18 mouse cellular contexts compared by ENCODE assay signal in genomic region chr8:104337890-104338289, GRCm38 (mm10). TPM values are rescaled to one million over a fixed set of nuclear protein-coding genes. Genes with fewer than 3 reads are reported as not detected.
DNase-seq lines count a peak whose midpoint lies in the region; ATAC-seq and TF ChIP-seq lines count a peak whose summit lies in the region.
"Had no signal": no experiment of that assay in that cellular context is flagged by ENCODE, and none has a peak within 500 bp of the region (broad histone marks: within the 10 kb centered on the region; RNA-seq: fewer than 3 reads in every experiment).

No protein-coding gene starts in this region.

- TF ChIP-seq EP300 in liver, postnatal 0 days (IDR thresholded peaks at IDR 0.05; ENCODE audit: low read depth), result no peak

- H3K27ac ChIP-seq in intestine, postnatal 0 days (ENCODE audit: low read depth, low read length), result no peak overlapping the region
- H3K27ac ChIP-seq in intestine, embryonic 15.5 days, result no peak overlapping the region
- H3K27ac ChIP-seq in liver, postnatal 0 days (ENCODE audit: low read depth), result no peak overlapping the region
- H3K27ac ChIP-seq: embryonic facial prominence, embryonic 12.5 days; limb, embryonic 12.5 days; stomach, embryonic 15.5 days had no signal

- peak; percentile 40 for DNase-seq in 3T3-L1 (ENCODE audit: low read depth, low spot score)
- no peak for DNase-seq in liver, postnatal 0 days
- no peak for DNase-seq in adrenal gland, postnatal 10 days
- DNase-seq in adrenal gland, postnatal 14 days, result no peak
- DNase-seq: cerebellum, adult 9-11 months; kidney, adult 8-10 months; right cerebral cortex, postnatal 25 days had no signal

- H3K4me3 ChIP-seq in intestine, postnatal 0 days (ENCODE audit: low read depth, low read length), result no peak overlapping the region
- H3K4me3 ChIP-seq in intestine, embryonic 15.5 days (replicated peaks), result no peak overlapping the region
- H3K4me3 ChIP-seq in liver, postnatal 0 days (ENCODE audit: low read depth, low read length), result no peak overlapping the region
- H3K4me3 ChIP-seq: embryonic facial prominence, embryonic 12.5 days; limb, embryonic 12.5 days; stomach, embryonic 15.5 days had no signal

- H3K9ac ChIP-seq in intestine, postnatal 0 days (ENCODE audit: low read depth, low read length), result no peak overlapping the region
- H3K9ac ChIP-seq in intestine, embryonic 15.5 days, result no peak overlapping the region
- H3K9ac ChIP-seq in liver, postnatal 0 days (replicated peaks), result no peak overlapping the region
- H3K9ac ChIP-seq: embryonic facial prominence, embryonic 12.5 days; limb, embryonic 12.5 days; stomach, embryonic 15.5 days had no signal

- 0 out of 2 replicates have a peak, but pooled peaks cover 3% of the 10 kb centered on the region for H3K4me1 ChIP-seq in intestine, postnatal 0 days (replicated peaks; ENCODE audit: control insufficient read depth, insufficient read depth, low read length)
- H3K4me1 ChIP-seq in intestine, embryonic 15.5 days (replicated peaks), result peaks cover 11% of the 10 kb centered on the region
- H3K4me1 ChIP-seq in liver, postnatal 0 days (ENCODE audit: insufficient read depth), result peaks cover 5% of the 10 kb centered on the region; the same call in 1 of the 2 replicates

- H3K36me3 ChIP-seq in intestine, postnatal 0 days (ENCODE audit: control insufficient read depth, insufficient read depth), result no peaks in the 10 kb centered on the region
- no peaks in the 10 kb centered on the region for H3K36me3 ChIP-seq in intestine, embryonic 15.5 days
- H3K36me3 ChIP-seq in liver, postnatal 0 days (replicated peaks; ENCODE audit: insufficient read depth, low read length), result no peaks in the 10 kb centered on the region
- H3K36me3 ChIP-seq: embryonic facial prominence, embryonic 12.5 days; limb, embryonic 12.5 days; stomach, embryonic 15.5 days had no signal

- WGBS in intestine, postnatal 0 days, result 43% methylated on average over 3 of the region's 3 CpGs
- 63% methylated on average over 3 of the region's 3 CpGs for WGBS in intestine, embryonic 15.5 days
- WGBS in liver, postnatal 0 days (ENCODE audit: insufficient replicate concordance), result 38% methylated on average over 3 of the region's 3 CpGs

- H3K9me3 ChIP-seq in intestine, postnatal 0 days (ENCODE audit: control insufficient read depth), result no peaks in the 10 kb centered on the region
- no peaks in the 10 kb centered on the region for H3K9me3 ChIP-seq in intestine, embryonic 15.5 days
- no peaks in the 10 kb centered on the region for H3K9me3 ChIP-seq in liver, postnatal 0 days (ENCODE audit: low read length)
- H3K9me3 ChIP-seq: embryonic facial prominence, embryonic 12.5 days; limb, embryonic 12.5 days; stomach, embryonic 15.5 days had no signal

- peak; percentile 34; the same call in 1 of the 2 replicates for TF ChIP-seq CTCF in intestine, postnatal 0 days (IDR thresholded peaks at IDR 0.05; ENCODE audit: low read depth)
- peak; percentile 20 for TF ChIP-seq CTCF in liver, postnatal 0 days (IDR thresholded peaks at IDR 0.05; ENCODE audit: low read depth)

- no peaks in the 10 kb centered on the region for H3K27me3 ChIP-seq in intestine, postnatal 0 days (replicated peaks; ENCODE audit: control insufficient read depth, insufficient read depth, low read length)
- H3K27me3 ChIP-seq in intestine, embryonic 15.5 days (replicated peaks), result no peaks in the 10 kb centered on the region
- H3K27me3 ChIP-seq in liver, postnatal 0 days (ENCODE audit: insufficient read depth, low read length), result no peaks in the 10 kb centered on the region
- H3K27me3 ChIP-seq: embryonic facial prominence, embryonic 12.5 days; stomach, embryonic 15.5 days had no signal

- no peak overlapping the region for H3K4me2 ChIP-seq in intestine, postnatal 0 days (replicated peaks; ENCODE audit: low read depth)
- no peak overlapping the region for H3K4me2 ChIP-seq in intestine, embryonic 15.5 days (replicated peaks)
- H3K4me2 ChIP-seq in liver, postnatal 0 days (ENCODE audit: low read depth, low read length), result no peak overlapping the region
- H3K4me2 ChIP-seq: embryonic facial prominence, embryonic 12.5 days; limb, embryonic 12.5 days; stomach, embryonic 15.5 days had no signal

- ATAC-seq in intestine, postnatal 0 days, result no peak
- ATAC-seq in intestine, embryonic 15.5 days, result no peak
- peak; percentile 25 for ATAC-seq in CD4-positive, CD25-positive, alpha-beta regulatory T cell, adult 4 months
- ATAC-seq in liver, postnatal 0 days, result no peak

RNA-seq across cellular contexts. Expression of gene Cmtm3, which starts 1.3 kb away (rescaled TPM):
- 40.3 and 40.5 TPM in 2 replicates for polyA plus RNA-seq in intestine, postnatal 0 days (2015; fragmentation: Nextera tagmentation; extraction: Ambion mirVana)
- 111 and 126 TPM in 2 replicates for polyA plus RNA-seq in intestine, embryonic 15.5 days (2015; fragmentation: Nextera tagmentation; extraction: Ambion mirVana)
- polyA plus RNA-seq in CD4-positive, CD25-positive, alpha-beta regulatory T cell, adult 4 months (2017; shearing (Covaris generic)), result 10 to 100 TPM; 17.4 to 22.8 TPM
- 24.9 and 25.0 TPM in 2 replicates for polyA plus RNA-seq in liver, postnatal 0 days (2015; fragmentation: Nextera tagmentation; extraction: Ambion mirVana)
- 10 to 100 TPM; 64.5 to 68.2 TPM for total RNA-seq in adrenal gland, postnatal 10 days (2021)
- total RNA-seq in adrenal gland, postnatal 14 days (2021), result 61.1 and 67.9 TPM in 2 replicates

RNA-seq across cellular contexts. Expression of gene Cmtm2b, which starts 15.9 kb away (rescaled TPM):
- not detected in 2 replicates for polyA plus RNA-seq in intestine, postnatal 0 days (2015; fragmentation: Nextera tagmentation; extraction: Ambion mirVana)
- polyA plus RNA-seq in intestine, embryonic 15.5 days (2015; fragmentation: Nextera tagmentation; extraction: Ambion mirVana), result not detected in 2 replicates
- not detected for polyA plus RNA-seq in CD4-positive, CD25-positive, alpha-beta regulatory T cell, adult 4 months (2017; shearing (Covaris generic))
- not detected in 2 replicates for polyA plus RNA-seq in liver, postnatal 0 days (2015; fragmentation: Nextera tagmentation; extraction: Ambion mirVana)
- not detected for total RNA-seq in adrenal gland, postnatal 10 days (2021)
- total RNA-seq in adrenal gland, postnatal 14 days (2021), result not detected in 2 replicates
- total RNA-seq: heart, adult 8-10 months; hematopoietic stem cell, adult 5-6 weeks; megakaryocyte-erythroid progenitor cell, adult 5-6 weeks had no signal
- polyA plus RNA-seq: embryonic facial prominence, embryonic 12.5 days; forebrain, embryonic 11.5 days; limb, embryonic 12.5 days; lung, embryonic 16.5 days; stomach, embryonic 15.5 days had no signal

RNA-seq across cellular contexts. Expression of gene Gm11020, which starts 16.5 kb away (rescaled TPM):
- not detected in 2 replicates for polyA plus RNA-seq in intestine, postnatal 0 days (2015; fragmentation: Nextera tagmentation; extraction: Ambion mirVana)
- polyA plus RNA-seq in intestine, embryonic 15.5 days (2015; fragmentation: Nextera tagmentation; extraction: Ambion mirVana), result not detected in 2 replicates
- not detected for polyA plus RNA-seq in CD4-positive, CD25-positive, alpha-beta regulatory T cell, adult 4 months (2017; shearing (Covaris generic))
- polyA plus RNA-seq in liver, postnatal 0 days (2015; fragmentation: Nextera tagmentation; extraction: Ambion mirVana), result not detected in 2 replicates
- not detected for total RNA-seq in adrenal gland, postnatal 10 days (2021)
- not detected in 2 replicates for total RNA-seq in adrenal gland, postnatal 14 days (2021)
- total RNA-seq: heart, adult 8-10 months; hematopoietic stem cell, adult 5-6 weeks; megakaryocyte-erythroid progenitor cell, adult 5-6 weeks had no signal
- polyA plus RNA-seq: embryonic facial prominence, embryonic 12.5 days; forebrain, embryonic 11.5 days; limb, embryonic 12.5 days; lung, embryonic 16.5 days; stomach, embryonic 15.5 days had no signal

RNA-seq across cellular contexts. Expression of gene Cmtm1, which starts 27.9 kb away (rescaled TPM):
- not detected in 2 replicates for polyA plus RNA-seq in intestine, postnatal 0 days (2015; fragmentation: Nextera tagmentation; extraction: Ambion mirVana)
- polyA plus RNA-seq in intestine, embryonic 15.5 days (2015; fragmentation: Nextera tagmentation; extraction: Ambion mirVana), result not detected in 2 replicates
- not detected for polyA plus RNA-seq in CD4-positive, CD25-positive, alpha-beta regulatory T cell, adult 4 months (2017; shearing (Covaris generic))
- not detected in 2 replicates for polyA plus RNA-seq in liver, postnatal 0 days (2015; fragmentation: Nextera tagmentation; extraction: Ambion mirVana)
- total RNA-seq in adrenal gland, postnatal 10 days (2021), result under 1 TPM in 1 of 2 experiments, not detected in 1; 0.12 TPM
- total RNA-seq in adrenal gland, postnatal 14 days (2021), result not detected in 2 replicates
- total RNA-seq: hematopoietic stem cell, adult 5-6 weeks; megakaryocyte-erythroid progenitor cell, adult 5-6 weeks had no signal
- polyA plus RNA-seq: embryonic facial prominence, embryonic 12.5 days; forebrain, embryonic 11.5 days; limb, embryonic 12.5 days; lung, embryonic 16.5 days; stomach, embryonic 15.5 days had no signal

RNA-seq across cellular contexts. Expression of gene Gm45711, which starts 28.0 kb away (rescaled TPM):
- not detected in 2 replicates for polyA plus RNA-seq in intestine, postnatal 0 days (2015; fragmentation: Nextera tagmentation; extraction: Ambion mirVana)
- polyA plus RNA-seq in intestine, embryonic 15.5 days (2015; fragmentation: Nextera tagmentation; extraction: Ambion mirVana), result not detected in 2 replicates
- not detected for polyA plus RNA-seq in CD4-positive, CD25-positive, alpha-beta regulatory T cell, adult 4 months (2017; shearing (Covaris generic))
- polyA plus RNA-seq in liver, postnatal 0 days (2015; fragmentation: Nextera tagmentation; extraction: Ambion mirVana), result not detected in 2 replicates
- not detected for total RNA-seq in adrenal gland, postnatal 10 days (2021)
- not detected in 2 replicates for total RNA-seq in adrenal gland, postnatal 14 days (2021)
- total RNA-seq: heart, adult 8-10 months; hematopoietic stem cell, adult 5-6 weeks; megakaryocyte-erythroid progenitor cell, adult 5-6 weeks had no signal
- polyA plus RNA-seq: embryonic facial prominence, embryonic 12.5 days; forebrain, embryonic 11.5 days; limb, embryonic 12.5 days; lung, embryonic 16.5 days; stomach, embryonic 15.5 days had no signal
